Mouse (Mus musculus) layer of hippocampus, postnatal 14 days (tissue): ENCODE data around the gene Spaca4. TPM values are rescaled to one million over a fixed set of nuclear protein-coding genes. Genes with fewer than 3 reads are reported as not detected.
A peak's percentile ranks its signal among the peaks of the same experiment; 100 is the strongest.

Source experiments
- DNase-seq, 2 experiments: peaks; one replicate each; pipeline ENCODE4 v3.0.0; 2021 to 2022; ENCODE audit warnings: low spot score in 2 of 2, mixed read lengths in 1 of 2
- total RNA-seq, 2 experiments: library from RNA; stranded (reverse); gene quantifications; 2 replicates each; pipeline ENCODE4 v1.2.3; 2021

The Spaca4 gene
- total RNA-seq, 2 experiments from 2014 or later = not detected

GRCm38 (mm10) chr7:45730727-45731431 lies 5.3 kb upstream of the Spaca4 start:
- DNase-seq = no peak

- no peak for DNase-seq
These were observed 2.0 kb upstream of the Spaca4 start for GRCm38 (mm10) chr7:45727625-45728024.

DNA sequence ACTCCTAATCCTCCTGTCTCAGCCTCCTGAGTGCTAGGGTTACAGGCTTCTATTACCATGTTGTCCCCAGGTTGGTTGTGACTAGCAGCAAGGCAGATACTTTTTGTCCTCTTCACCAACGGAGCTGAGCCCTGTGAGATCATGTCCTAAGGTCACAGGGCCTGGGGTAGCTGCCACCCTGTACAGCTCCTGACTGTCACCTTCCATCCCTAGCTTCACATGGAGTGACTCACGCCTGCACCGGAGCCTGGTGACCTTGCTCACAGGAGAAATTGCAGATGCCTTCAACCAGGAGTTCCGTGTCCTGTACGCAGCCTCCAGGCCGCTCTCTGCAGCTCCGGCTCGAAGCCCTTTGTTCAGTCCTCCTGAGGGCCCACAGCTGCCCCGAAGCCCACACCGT lies 806 bp upstream of the Spaca4 start:
- no peak for DNase-seq

DNA sequence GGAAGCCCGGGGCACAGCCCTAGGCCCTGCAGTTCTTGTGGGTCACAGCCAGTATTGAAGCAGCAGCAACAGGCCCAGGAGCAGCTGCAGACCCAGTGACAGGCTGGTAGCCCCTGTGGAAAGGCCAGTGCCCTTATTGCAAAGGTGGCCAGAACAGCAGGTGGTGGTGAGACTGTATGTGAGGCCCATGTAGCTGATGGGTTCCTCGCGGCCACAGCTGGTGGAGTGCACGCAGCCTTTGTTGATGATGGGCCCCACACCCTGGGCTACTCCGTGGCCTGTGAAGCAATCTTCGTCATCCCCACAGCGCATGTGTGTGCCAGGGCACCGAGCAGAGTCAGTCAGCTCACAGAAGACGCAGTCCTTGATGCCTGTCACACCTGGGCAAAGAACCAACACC lies 462 bp downstream of the Spaca4 start:
- no peak for DNase-seq

GRCm38 (mm10) chr7:45723781-45724180 lies 1.8 kb downstream of the Spaca4 start:
- DNase-seq = no peak

- DNase-seq = no peak
These were observed 2.3 kb downstream of the Spaca4 start for GRCm38 (mm10) chr7:45723301-45723700.

DNA sequence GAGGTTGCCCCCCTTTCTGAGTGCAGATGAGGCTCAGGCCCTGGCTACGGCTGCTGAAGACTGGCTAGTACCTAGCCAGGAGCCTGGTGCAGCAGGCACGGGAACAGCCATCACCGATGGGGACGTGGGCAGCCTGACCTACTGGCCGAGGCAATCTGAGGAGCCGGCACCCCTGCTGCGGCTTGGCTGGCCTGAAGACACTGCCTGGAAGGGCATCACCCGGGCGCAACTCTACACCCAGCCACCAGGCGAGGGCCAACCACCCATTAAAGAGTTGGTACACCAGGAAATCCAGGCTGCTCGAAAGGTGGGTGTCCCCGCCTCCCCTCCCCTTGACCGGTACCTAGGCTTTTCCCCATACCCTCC lies 3.3 kb downstream of the Spaca4 start:
- DNase-seq = no peak

GRCm38 (mm10) chr7:45721642-45722347 lies 3.8 kb downstream of the Spaca4 start:
- DNase-seq = no peak

GRCm38 (mm10) chr7:45721234-45721571 lies 4.4 kb downstream of the Spaca4 start:
- DNase-seq = no peak

DNA sequence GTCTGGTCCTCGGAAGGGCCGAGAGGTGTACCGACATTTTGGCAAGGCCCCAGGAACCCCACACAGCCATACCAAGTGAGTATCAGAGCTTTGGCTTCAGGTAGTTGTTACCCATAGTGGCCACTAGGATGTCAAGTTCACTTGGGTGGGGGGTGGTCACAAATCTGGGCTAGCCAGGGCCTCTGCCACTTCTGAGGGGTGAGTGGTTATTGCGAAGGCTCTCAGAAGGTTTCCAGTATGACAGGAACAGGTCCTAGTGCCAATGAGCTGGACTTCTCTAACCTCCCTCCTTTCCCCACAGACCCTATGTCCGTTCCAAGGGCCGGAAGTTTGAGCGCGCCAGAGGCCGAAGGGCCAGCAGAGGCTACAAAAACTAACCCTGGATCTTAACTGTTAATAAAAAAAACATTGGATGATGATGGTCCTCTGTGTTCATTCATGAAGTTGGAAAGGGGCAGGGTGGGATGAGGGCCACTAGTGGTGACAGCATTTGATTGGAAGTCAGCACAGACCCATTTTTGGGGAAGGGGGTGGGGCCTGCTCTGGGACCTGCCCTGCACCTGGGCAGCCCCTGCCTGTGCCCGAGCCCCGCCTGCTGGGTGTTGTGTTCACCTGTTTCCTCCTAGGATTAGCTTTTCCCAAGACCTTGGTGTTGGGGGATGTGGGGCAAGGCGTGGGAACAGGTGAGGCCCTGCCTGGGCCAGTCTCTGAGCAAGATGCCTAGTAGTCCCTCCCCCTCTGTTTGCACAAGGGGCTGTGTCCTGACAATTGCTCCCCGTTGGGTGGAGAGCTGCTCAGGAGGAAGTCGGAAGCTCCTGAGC lies 5.0 kb downstream of the Spaca4 start, which contains the start of gene Fam83e:
Fam83e (plus strand) TSS at position 800 of the 821 bp plus-strand sequence.
- no peak for DNase-seq

DNA sequence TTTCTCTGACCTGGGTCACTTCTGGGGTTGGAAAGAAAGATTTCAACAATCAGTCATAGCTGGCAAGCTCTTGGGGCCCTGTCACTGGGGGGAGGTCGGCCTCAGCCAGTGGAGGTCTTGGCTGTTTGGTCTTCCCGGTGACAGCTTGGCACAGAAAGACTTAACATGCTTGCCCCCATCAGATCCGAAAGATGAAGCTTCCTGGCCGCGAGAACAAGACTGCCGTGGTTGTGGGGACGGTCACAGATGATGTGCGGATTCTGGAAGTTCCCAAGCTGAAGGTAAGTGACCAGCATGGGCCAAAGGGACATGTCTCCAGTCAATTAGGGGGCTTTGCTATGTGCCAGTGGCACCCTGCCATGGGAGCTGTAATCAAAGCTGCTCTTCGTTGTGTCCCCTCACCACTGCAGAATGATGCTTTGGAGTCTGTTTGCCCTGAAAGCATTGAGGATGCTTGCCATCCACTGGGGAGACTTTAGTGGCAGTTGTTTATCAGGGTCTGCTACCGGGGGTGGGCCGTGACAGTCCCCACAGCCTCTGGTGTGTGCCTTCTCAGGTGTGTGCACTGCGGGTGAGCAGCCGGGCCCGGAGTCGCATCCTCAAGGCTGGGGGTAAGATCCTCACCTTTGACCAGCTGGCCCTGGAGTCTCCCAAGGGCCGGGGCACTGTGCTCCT lies 5.7 kb downstream of the Spaca4 start:
- DNase-seq = no peak

DNA sequence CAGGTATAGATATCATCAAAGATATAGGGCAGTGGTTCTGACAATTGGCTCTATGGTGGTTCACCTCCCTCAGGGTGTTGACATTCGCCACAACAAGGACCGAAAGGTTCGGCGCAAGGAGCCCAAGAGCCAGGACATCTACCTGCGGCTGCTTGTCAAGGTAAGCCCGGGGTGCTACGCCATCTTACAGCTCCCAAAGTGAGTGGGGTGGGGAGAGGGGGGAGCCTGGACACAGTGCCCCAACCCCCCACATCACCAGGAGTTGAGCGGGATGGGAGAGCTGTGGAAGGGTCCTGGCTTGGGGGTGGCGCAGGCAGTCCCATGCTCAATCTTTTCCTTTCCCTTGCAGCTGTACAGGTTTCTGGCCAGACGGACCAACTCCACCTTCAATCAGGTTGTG lies 6.4 kb downstream of the Spaca4 start:
- DNase-seq = no peak

GRCm38 (mm10) chr7:45718331-45718730 lies 7.3 kb downstream of the Spaca4 start:
- no peak for DNase-seq

GRCm38 (mm10) chr7:45717918-45718297 lies 7.7 kb downstream of the Spaca4 start, which contains the start of gene Sphk2:
Sphk2 (minus strand) TSS chr7:45718002.
- DNase-seq = peak; percentile 99

DNA sequence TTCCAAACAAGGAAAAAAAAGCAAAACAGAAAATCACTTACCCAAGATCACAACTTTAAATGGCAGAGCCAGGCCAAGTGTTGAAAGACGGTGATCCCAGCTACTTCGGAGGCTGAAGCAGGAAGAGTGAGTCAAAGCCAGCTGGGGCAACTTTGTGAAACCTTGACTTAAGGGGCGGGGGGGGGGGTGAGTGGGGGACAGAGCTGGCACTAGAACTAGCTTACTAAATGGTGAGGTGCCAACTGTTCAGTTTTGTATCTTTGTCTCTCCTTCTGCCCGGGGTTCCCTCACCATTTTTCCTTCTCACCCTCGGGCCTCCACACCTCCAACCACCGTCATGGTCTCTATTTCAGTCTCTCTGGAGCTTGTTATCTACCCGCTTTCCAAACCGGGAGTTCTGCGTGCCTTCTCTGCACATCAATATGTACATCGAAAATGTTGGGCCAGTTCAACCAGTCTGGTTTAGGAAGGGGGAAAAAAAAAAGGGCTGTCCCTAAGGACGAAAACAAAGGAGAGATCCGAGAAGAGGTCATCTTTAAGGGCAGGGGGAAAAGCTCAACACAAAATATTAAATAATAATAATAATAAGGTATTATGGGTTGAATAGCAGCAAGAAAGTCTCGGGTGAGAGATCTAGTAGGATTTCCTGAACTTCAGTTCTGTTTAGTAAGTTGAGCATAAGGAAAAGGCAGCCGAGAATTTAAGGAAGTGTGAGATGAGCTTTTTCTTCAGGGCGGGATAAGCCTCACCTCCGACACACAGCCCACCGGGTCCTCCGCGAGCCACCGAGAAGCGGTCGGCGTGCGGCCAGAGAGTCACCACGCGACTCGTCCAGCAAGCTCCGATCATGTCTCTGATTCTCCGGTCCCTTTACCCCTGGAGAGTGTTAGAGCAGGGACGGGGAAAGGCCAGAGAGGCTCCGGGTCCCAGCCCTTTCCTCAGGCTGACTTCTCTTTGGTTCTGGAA lies 8.4 kb downstream of the Spaca4 start:
- DNase-seq = no peak

DNA sequence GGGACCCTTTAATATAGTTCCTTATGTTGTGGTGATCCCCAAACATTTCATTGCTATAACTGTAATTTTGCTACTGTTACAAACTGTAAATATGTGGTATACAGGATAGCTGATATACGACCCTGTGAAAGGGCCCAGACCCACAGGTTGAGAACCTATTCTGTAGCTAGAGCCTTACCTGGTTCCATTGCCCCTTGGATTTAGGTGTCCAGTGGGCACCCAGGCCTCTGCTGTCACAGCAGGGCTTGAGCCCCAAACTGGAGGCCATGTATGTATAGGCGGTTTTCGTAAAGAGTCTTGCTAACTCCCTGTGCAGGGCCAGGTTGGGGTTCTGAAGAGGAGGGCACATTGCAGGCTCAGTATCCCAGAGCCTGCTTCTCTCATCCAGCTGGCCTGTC lies 9.2 kb downstream of the Spaca4 start:
- DNase-seq = no peak

- no peak for DNase-seq
These were observed 9.7 kb downstream of the Spaca4 start for GRCm38 (mm10) chr7:45715741-45716459.

DNA sequence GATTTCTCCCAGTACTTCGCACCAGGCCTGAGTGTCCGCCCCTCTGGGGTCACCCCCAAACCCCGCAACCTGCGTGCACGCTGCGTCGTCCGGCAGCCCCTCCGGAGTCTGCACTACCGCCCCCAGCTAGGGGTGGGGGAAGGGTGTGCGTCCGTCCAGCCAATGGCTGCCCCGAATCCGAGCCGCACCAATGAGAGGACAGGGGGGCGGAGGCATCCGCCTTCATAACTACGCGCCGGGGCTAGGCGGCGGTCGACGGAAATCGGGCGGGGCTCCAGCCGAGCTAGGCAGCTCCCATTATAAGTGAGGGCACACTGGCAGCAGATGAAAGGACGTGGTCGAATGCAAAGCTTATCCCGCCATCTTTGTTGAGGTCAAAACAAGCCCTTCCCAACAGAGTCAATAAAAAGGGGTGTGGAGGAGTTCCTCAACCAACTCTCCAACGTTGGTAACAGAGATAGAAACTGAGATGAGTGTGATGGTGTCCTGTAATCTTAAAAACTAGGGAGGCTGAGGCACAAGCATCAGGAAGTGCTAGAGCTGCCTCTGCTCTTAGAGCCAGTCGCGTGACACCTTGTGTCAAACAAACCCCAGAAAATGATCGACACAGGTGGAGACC lies 10.4 kb downstream of the Spaca4 start, which contains the start of gene Rpl18:
Rpl18 (plus strand) TSS at position 368 of the 619 bp plus-strand sequence.
- peak; percentile 97 to 99 for DNase-seq

DNA sequence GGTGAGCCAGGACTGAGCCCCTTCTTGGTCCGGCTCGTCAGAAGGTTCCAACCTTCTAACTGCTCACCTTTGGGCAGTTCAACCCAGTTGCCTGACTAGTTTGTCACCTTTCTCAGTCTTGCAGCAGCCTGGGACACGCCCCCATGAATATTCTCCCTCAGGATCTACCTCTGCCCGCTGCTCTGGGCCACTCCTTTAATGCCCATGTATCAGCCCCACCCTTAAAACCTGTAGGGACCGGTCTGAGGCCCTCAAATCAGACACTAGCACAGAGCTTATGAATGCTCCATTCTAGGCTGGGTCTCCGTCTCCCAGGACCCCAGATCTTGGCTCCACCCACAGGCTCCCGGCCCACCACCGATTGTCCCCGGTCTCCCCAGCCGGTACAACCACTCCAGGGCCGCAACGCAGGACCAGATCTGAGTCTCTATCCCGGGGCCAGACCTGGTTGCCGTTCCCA lies 11.0 kb downstream of the Spaca4 start:
- DNase-seq = no peak
